Mouse (Mus musculus) MEL (cell line): ENCODE results near the gene Gsto2. TPM values are rescaled to one million over a fixed set of nuclear protein-coding genes. Genes with fewer than 3 reads are reported as not detected.

Experiments
- DNase-seq: peaks from one replicate; pipeline ENCODE4 v3.0.0; 2011; ENCODE audit warnings: low read depth, low spot score
- H3K27ac ChIP-seq: 2 replicates; pipeline ENCODE4 v1.5.1; 2012; ENCODE audit warnings: low read depth, mild to moderate bottlenecking, control low read depth, low read length, moderate library complexity; ENCODE audit not compliant: control insufficient read depth
- H3K27me3 ChIP-seq, 2 experiments: fragments of 150-350 bp in 1 of 2; sonication (generic) in 1 of 2; 2 replicates each; pipeline ENCODE4 v1.6.1; 2012; ENCODE audit warnings: low read length in 2 of 2, mild to moderate bottlenecking in 2 of 2, improper control_type of control experiment in 1 of 2, moderate library complexity in 1 of 2; ENCODE audit not compliant: insufficient read depth in 2 of 2, control insufficient read depth in 1 of 2
- H3K36me3 ChIP-seq, 2 experiments: 2 replicates each; pipeline ENCODE4 v1.6.1; 2012 to 2014; ENCODE audit warnings: low read length in 2 of 2, improper control_type of control experiment in 1 of 2, inconsistent platforms in 1 of 2, mild to moderate bottlenecking in 1 of 2; ENCODE audit not compliant: insufficient read depth in 2 of 2, control insufficient read depth in 1 of 2
- H3K4me1 ChIP-seq, 2 experiments: fragments of 150-350 bp in 1 of 2; sonication (generic) in 1 of 2; 2 replicates each; pipeline ENCODE4 v1.6.1; 2012; ENCODE audit warnings: low read length in 2 of 2, improper control_type of control experiment in 1 of 2, mild to moderate bottlenecking in 1 of 2; ENCODE audit not compliant: insufficient read depth in 2 of 2, control insufficient read depth in 1 of 2
- H3K4me3 ChIP-seq, 2 experiments: fragments of 150-350 bp in 1 of 2; sonication (generic) in 1 of 2; 2 replicates each; pipeline ENCODE4 v1.5.1; 2012; ENCODE audit warnings: low read depth in 2 of 2, low read length in 2 of 2, mild to moderate bottlenecking in 2 of 2, moderate library complexity in 2 of 2, control low read depth in 1 of 2, improper control_type of control experiment in 1 of 2; ENCODE audit not compliant: control insufficient read depth in 1 of 2, insufficient read depth in 1 of 2
- H3K79me2 ChIP-seq: 2 replicates; pipeline ENCODE4 v1.6.1; 2012; ENCODE audit warnings: mild to moderate bottlenecking, low read length, moderate library complexity; ENCODE audit not compliant: control insufficient read depth, poor library complexity, insufficient read depth
- H3K9ac ChIP-seq: 2 replicates; pipeline ENCODE4 v1.6.1; 2012; ENCODE audit warnings: low read depth, mild to moderate bottlenecking, control low read depth, low read length, moderate library complexity; ENCODE audit not compliant: control insufficient read depth, poor library complexity, severe bottlenecking
- H3K9me3 ChIP-seq: fragments of 150-350 bp; sonication (generic); replicated peaks from 2 replicates; pipeline ENCODE4 v1.6.1; 2012; ENCODE audit warnings: mild to moderate bottlenecking, low read length, improper control_type of control experiment, moderate library complexity; ENCODE audit not compliant: insufficient read depth
- BHLHE40 ChIP-seq: IDR thresholded peaks from 2 replicates; pipeline ENCODE4 v1.6.1; 2012; ENCODE audit warnings: low read depth, mild to moderate bottlenecking, inconsistent platforms, low read length, improper control_type of control experiment, borderline replicate concordance
- CHD1 ChIP-seq: IDR thresholded peaks from 2 replicates; pipeline ENCODE4 v1.6.1; 2012; ENCODE audit warnings: low read depth, mild to moderate bottlenecking, inconsistent platforms, low read length, improper control_type of control experiment
- CHD2 ChIP-seq: IDR thresholded peaks from 2 replicates; pipeline ENCODE4 v1.6.1; 2011; ENCODE audit warnings: low read length, improper control_type of control experiment
- E2F4 ChIP-seq: IDR thresholded peaks from 2 replicates; pipeline ENCODE4 v1.6.1; 2011; ENCODE audit warnings: low read depth, low read length, improper control_type of control experiment, borderline replicate concordance
- ELF1 ChIP-seq: IDR thresholded peaks from 2 replicates; pipeline ENCODE4 v1.6.1; 2014; ENCODE audit warnings: low read depth, mild to moderate bottlenecking, inconsistent platforms, low read length, improper control_type of control experiment, moderate library complexity
- EP300 ChIP-seq, 2 experiments: IDR thresholded peaks; 2 replicates each; pipeline ENCODE4 v1.6.1; 2011; ENCODE audit warnings: improper control_type of control experiment in 2 of 2, low read length in 2 of 2, low read depth in 1 of 2, mild to moderate bottlenecking in 1 of 2
- ETS1 ChIP-seq: IDR thresholded peaks from 2 replicates; pipeline ENCODE4 v1.6.1; 2012; ENCODE audit warnings: low read depth, mild to moderate bottlenecking, inconsistent platforms, low read length, improper control_type of control experiment, moderate library complexity
- GABPA ChIP-seq: IDR thresholded peaks from 2 replicates; pipeline ENCODE4 v1.6.1; 2012; ENCODE audit warnings: low read depth, mild to moderate bottlenecking, inconsistent platforms, low read length, improper control_type of control experiment, moderate library complexity
- GATA1 ChIP-seq: IDR thresholded peaks from 2 replicates; pipeline ENCODE4 v1.6.1; 2011; ENCODE audit warnings: low read depth, low read length, improper control_type of control experiment
- HCFC1 ChIP-seq: IDR thresholded peaks from 2 replicates; pipeline ENCODE4 v1.6.1; 2012; ENCODE audit warnings: low read depth, mild to moderate bottlenecking, inconsistent platforms, low read length, improper control_type of control experiment, moderate library complexity
- JUND ChIP-seq: IDR thresholded peaks from 2 replicates; pipeline ENCODE4 v1.6.1; 2011; ENCODE audit warnings: low read depth, mild to moderate bottlenecking, improper control_type of control experiment, low read length
- KAT2A ChIP-seq: conservative IDR thresholded peaks from 2 replicates; pipeline ENCODE4 v1.6.1; 2012; ENCODE audit warnings: low read depth, low read length, improper control_type of control experiment, inconsistent platforms
- MAX ChIP-seq: IDR thresholded peaks from 2 replicates; pipeline ENCODE4 v1.6.1; 2011; ENCODE audit warnings: low read length, improper control_type of control experiment
- MAZ ChIP-seq: IDR thresholded peaks from 2 replicates; pipeline ENCODE4 v1.6.1; 2012; ENCODE audit warnings: low read depth, mild to moderate bottlenecking, inconsistent platforms, low read length, improper control_type of control experiment
- MEF2A ChIP-seq: IDR thresholded peaks from 2 replicates; pipeline ENCODE4 v1.6.1; 2014; ENCODE audit warnings: low read depth, mild to moderate bottlenecking, inconsistent platforms, low read length, improper control_type of control experiment; ENCODE audit not compliant: poor library complexity, insufficient replicate concordance, severe bottlenecking; ENCODE audit errors: extremely low read depth
- MXI1 ChIP-seq: IDR thresholded peaks from 2 replicates; pipeline ENCODE4 v1.6.1; 2011; ENCODE audit warnings: mild to moderate bottlenecking, low read depth, low read length, improper control_type of control experiment
- MYB ChIP-seq: IDR thresholded peaks from 2 replicates; pipeline ENCODE4 v1.6.1; 2011; ENCODE audit warnings: mild to moderate bottlenecking, low read depth, low read length, improper control_type of control experiment
- MYC ChIP-seq: IDR thresholded peaks from 2 replicates; pipeline ENCODE4 v1.6.1; 2011; ENCODE audit warnings: low read depth, mild to moderate bottlenecking, low read length, improper control_type of control experiment, moderate library complexity
- NELFE ChIP-seq: IDR thresholded peaks from 2 replicates; pipeline ENCODE4 v1.6.1; 2011; ENCODE audit warnings: low read depth, low read length, improper control_type of control experiment
- NRF1 ChIP-seq: IDR thresholded peaks from 2 replicates; pipeline ENCODE4 v1.6.1; 2014; ENCODE audit warnings: low read depth, mild to moderate bottlenecking, inconsistent platforms, low read length, improper control_type of control experiment, moderate library complexity; ENCODE audit not compliant: poor library complexity, insufficient read depth, severe bottlenecking
- POLR2A ChIP-seq, 2 experiments: IDR thresholded peaks; 2 replicates each; pipeline ENCODE4 v1.6.1; 2011 to 2012; ENCODE audit warnings: low read length in 2 of 2, mild to moderate bottlenecking in 2 of 2, control low read depth in 1 of 2, improper control_type of control experiment in 1 of 2, low read depth in 1 of 2, moderate library complexity in 1 of 2; ENCODE audit not compliant: control insufficient read depth in 1 of 2, insufficient read depth in 1 of 2, poor library complexity in 1 of 2
- POLR2AphosphoS2 ChIP-seq: IDR thresholded peaks from 2 replicates; pipeline ENCODE4 v1.6.1; 2011; ENCODE audit warnings: low read length, improper control_type of control experiment
- POLR2AphosphoS5 ChIP-seq: IDR thresholded peaks from 2 replicates; pipeline ENCODE4 v1.6.1; 2012; ENCODE audit warnings: low read depth, borderline replicate concordance, mild to moderate bottlenecking, inconsistent platforms, low read length, moderate library complexity, mixed read lengths
- RAD21 ChIP-seq: IDR thresholded peaks from 2 replicates; pipeline ENCODE4 v1.6.1; 2011; ENCODE audit warnings: mild to moderate bottlenecking, low read depth, low read length, improper control_type of control experiment
- RCOR1 ChIP-seq: IDR thresholded peaks from 2 replicates; pipeline ENCODE4 v1.6.1; 2012; ENCODE audit warnings: low read depth, mild to moderate bottlenecking, inconsistent platforms, low read length, improper control_type of control experiment
- SIN3A ChIP-seq: IDR thresholded peaks from 2 replicates; pipeline ENCODE4 v1.6.1; 2012; ENCODE audit warnings: low read length, improper control_type of control experiment, inconsistent platforms
- SMC3 ChIP-seq: IDR thresholded peaks from 2 replicates; pipeline ENCODE4 v1.6.1; 2011; ENCODE audit warnings: low read depth, low read length, improper control_type of control experiment
- TAL1 ChIP-seq: IDR thresholded peaks from 2 replicates; pipeline ENCODE4 v1.6.1; 2012; ENCODE audit warnings: mild to moderate bottlenecking, inconsistent platforms, low read length, moderate library complexity, mixed read lengths
- TBP ChIP-seq: IDR thresholded peaks from 2 replicates; pipeline ENCODE4 v1.8.0; 2011; ENCODE audit warnings: low read depth, low read length, improper control_type of control experiment
- TCF12 ChIP-seq: IDR thresholded peaks from 2 replicates; pipeline ENCODE4 v1.6.1; 2014; ENCODE audit warnings: low read depth, mild to moderate bottlenecking, inconsistent platforms, low read length, improper control_type of control experiment, moderate library complexity
- UBTF ChIP-seq: IDR thresholded peaks from 2 replicates; pipeline ENCODE4 v1.6.1; 2012; ENCODE audit warnings: low read depth, mild to moderate bottlenecking, inconsistent platforms, low read length, improper control_type of control experiment, moderate library complexity, borderline replicate concordance; ENCODE audit not compliant: insufficient read depth
- USF1 ChIP-seq: IDR thresholded peaks from 2 replicates; pipeline ENCODE4 v1.6.1; 2014; ENCODE audit warnings: low read depth, mild to moderate bottlenecking, inconsistent platforms, low read length, improper control_type of control experiment, moderate library complexity
- USF2 ChIP-seq, 2 experiments: IDR thresholded peaks; 2 replicates each; pipeline ENCODE4 v1.6.1; 2011 to 2012; ENCODE audit warnings: improper control_type of control experiment in 2 of 2, low read length in 2 of 2, borderline replicate concordance in 1 of 2, inconsistent platforms in 1 of 2, low read depth in 1 of 2, mild to moderate bottlenecking in 1 of 2; ENCODE audit not compliant: insufficient read depth in 1 of 2
- ZKSCAN1 ChIP-seq: IDR thresholded peaks from 2 replicates; pipeline ENCODE4 v1.6.1; 2012; ENCODE audit warnings: low read depth, mild to moderate bottlenecking, inconsistent platforms, low read length, improper control_type of control experiment, moderate library complexity
- ZMIZ1 ChIP-seq: IDR thresholded peaks from 2 replicates; pipeline ENCODE4 v1.6.1; 2012; ENCODE audit warnings: low read depth, mild to moderate bottlenecking, inconsistent platforms, low read length, improper control_type of control experiment, moderate library complexity
- ZNF384 ChIP-seq: IDR thresholded peaks from 2 replicates; pipeline ENCODE4 v1.6.1; 2012; ENCODE audit warnings: low read depth, mild to moderate bottlenecking, inconsistent platforms, low read length, improper control_type of control experiment
- polyA plus RNA-seq, 2 experiments: library from polyadenylated mRNA; stranded (reverse) in 1 of 2; unstranded in 1 of 2; fragments of >175 nt in 1 of 2; fragments of >200 nt in 1 of 2; gene quantifications; 2 replicates each; pipeline versions ENCODE4 v1.2.1 to v1.2.4; 2012; ENCODE audit warnings: low replicate concordance in 2 of 2, low read depth in 1 of 2; ENCODE audit not compliant: insufficient read length in 2 of 2, insufficient read depth in 1 of 2, missing spikeins in 1 of 2
- total RNA-seq: library from RNA; depleted of rRNA; stranded (reverse); fragments of 300-350 nt; gene quantifications from 2 replicates; pipeline ENCODE4 v1.2.3, GENCODE M21; 2012

Gsto2 gene
- total and polyA plus RNA-seq, 3 experiments, result 0.14 TPM; not detected in 2

GRCm38 (mm10) chr19:47918455-47919101, 53.2 kb downstream of the Gsto2 start:
- DNase-seq, result peak; percentile 93
- peak overlapping the region; percentile 58 to 98 for H3K4me3 ChIP-seq
- H3K27me3 ChIP-seq, result no peaks in the 10 kb centered on the region
- no peaks in the 10 kb centered on the region for H3K9me3 ChIP-seq
- H3K27ac ChIP-seq, result peak overlapping the region; percentile 99
- peaks cover 3 to 23% of the 10 kb centered on the region in 2 experiments for H3K4me1 ChIP-seq
- peaks cover 32% of the 10 kb centered on the region for H3K79me2 ChIP-seq
- H3K36me3 ChIP-seq, result peaks cover 0 to 17% of the 10 kb centered on the region in 2 experiments; a peak in 2 of 4 replicates
- peak overlapping the region; percentile 97 for H3K9ac ChIP-seq
- TF ChIP-seq GATA1 (peak; percentile 51), MYC (peak; percentile 74), RAD21 (no peak), POLR2AphosphoS5 (no peak), MXI1 (peak; percentile 52; the same call in 1 of the 2 replicates), KAT2A (no peak), TAL1 (no peak), NRF1 (no peak), ZMIZ1 (0 out of 2 replicates have a peak, but pooled peaks have one; percentile 78), UBTF (no peak), ELF1 (0 out of 2 replicates have a peak, but pooled peaks have one; percentile 10), JUND (no peak), TBP (peak; percentile 77), USF1 (no peak), MAX (no peak; the same call in 1 of the 2 replicates), SIN3A (no peak; the same call in 1 of the 2 replicates), E2F4 (no peak), CHD1 (no peak), BHLHE40 (peak; percentile 13; the same call in 1 of the 2 replicates), CHD2 (no peak), POLR2A (IDR thresholded peaks at IDR 0.05; ENCODE audit: control insufficient read depth in 1 of 2, insufficient read depth in 1 of 2, low read depth in 1 of 2, low read length in 2 of 2, poor library complexity in 1 of 2) (peak in 1 of 2 experiments; percentile 41; a peak in 1 of 4 replicates), MYB (no peak), USF2 (IDR thresholded peaks at IDR 0.05; ENCODE audit: borderline replicate concordance in 1 of 2, insufficient read depth in 1 of 2, low read depth in 1 of 2, low read length in 2 of 2) (no peak), MAZ (no peak; the same call in 1 of the 2 replicates), SMC3 (no peak), RCOR1 (no peak), NELFE (peak; percentile 53; the same call in 1 of the 2 replicates), HCFC1 (peak; percentile 52; the same call in 1 of the 2 replicates), POLR2AphosphoS2 (no peak), GABPA (no peak), ZNF384 (no peak), EP300 (IDR thresholded peaks at IDR 0.05; ENCODE audit: low read depth in 1 of 2, low read length in 2 of 2) (no peak), ETS1 (peak; percentile 47), TCF12 (0 out of 2 replicates have a peak, but pooled peaks have one; percentile 9), MEF2A (no peak), ZKSCAN1 (no peak)
